Mouse (Mus musculus): ENCODE measurements around the gene Mettl24.

GRCm38 (mm10) chr10:40637331-40637730 lies 45.8 kb upstream of the Mettl24 start:
- TF ChIP-seq MAX (IDR thresholded peaks at IDR 0.05; ENCODE audit: low read depth) (no peak), MYOG (IDR thresholded peaks at IDR 0.05; ENCODE audit: control insufficient read depth in 1 of 3, insufficient read depth in 1 of 3, insufficient read length in 2 of 3, low read depth in 2 of 3) (no peak), TCF12 (IDR thresholded peaks at IDR 0.05; ENCODE audit: insufficient read depth, poor library complexity, severe bottlenecking) (no peak), POLR2A (IDR thresholded peaks at IDR 0.05; ENCODE audit: insufficient read length, low read depth) (no peak), POLR2AphosphoS2 (IDR thresholded peaks at IDR 0.05; ENCODE audit: insufficient read length, low read depth) (no peak), USF1 (IDR thresholded peaks at IDR 0.05; ENCODE audit: low read depth) (no peak), E2F4 (IDR thresholded peaks at IDR 0.05; ENCODE audit: insufficient read depth) (no peak), MYOD1 (IDR thresholded peaks at IDR 0.05; ENCODE audit: control insufficient read depth in 1 of 3, insufficient read length in 2 of 3, low read depth in 2 of 3) (no peak), SRF (IDR thresholded peaks at IDR 0.05; ENCODE audit: control insufficient read depth, insufficient read length, low read depth) (no peak)

All from myocyte (in vitro differentiated cells).